Mouse (Mus musculus) liver, embryonic 14.5 days (tissue): ENCODE measurements at regions not wholly inside any gene's neighbourhood (a gene's known extent, or its start where the extent isn't known, plus 50 kb on each side); places are given as distances from the start of the nearest gene placed in this dataset.

ENCODE experiments used
- ATAC-seq: fragments of 200-750 bp; cut with Nextera tagmentation; 2 replicates; pipeline ENCODE4 v1.8.0; 2017; ENCODE audit warnings: moderate number of reproducible peaks, mild to moderate bottlenecking, moderate library complexity; ENCODE audit not compliant: insufficient read depth
- DNase-seq, 3 experiments: peaks; one replicate each; pipeline ENCODE4 v3.0.0-alpha.2; 2012 to 2013; ENCODE audit warnings: low read depth in 3 of 3, low spot score in 3 of 3
- H3K27ac ChIP-seq: fragments of 300-500 bp; sonication (generic); 2 replicates; pipeline ENCODE4 v1.5.1; 2014; ENCODE audit warnings: moderate library complexity, mild to moderate bottlenecking, control low read depth, inconsistent platforms
- H3K27me3 ChIP-seq: fragments of 300-500 bp; sonication (generic); 2 replicates; pipeline ENCODE4 v1.6.1; 2014; ENCODE audit warnings: mild to moderate bottlenecking, low read length, moderate library complexity; ENCODE audit not compliant: control insufficient read depth, insufficient read depth
- H3K36me3 ChIP-seq: fragments of 300-500 bp; sonication (generic); replicated peaks from 2 replicates; pipeline ENCODE4 v1.6.1; 2014; ENCODE audit warnings: low read depth; ENCODE audit not compliant: control insufficient read depth, insufficient read depth
- H3K4me1 ChIP-seq, 2 experiments: fragments of 200-500 bp in 1 of 2; fragments of 300-500 bp in 1 of 2; sonication (generic) in 1 of 2; replicated peaks; 2 replicates each; pipeline ENCODE4 v1.6.1; 2012 to 2014; ENCODE audit warnings: antibody characterized with exemption in 1 of 2, inconsistent platforms in 1 of 2, low read length in 1 of 2; ENCODE audit not compliant: control insufficient read depth in 2 of 2, insufficient read depth in 2 of 2
- H3K4me2 ChIP-seq: fragments of 300-500 bp; sonication (generic); 2 replicates; pipeline ENCODE4 v1.6.1; 2014; ENCODE audit warnings: low read depth, mild to moderate bottlenecking, control low read depth, moderate library complexity
- H3K4me3 ChIP-seq, 2 experiments: fragments of 200-500 bp in 1 of 2; fragments of 300-500 bp in 1 of 2; sonication (generic) in 1 of 2; 2 replicates each; pipeline ENCODE4 v1.5.1; 2012 to 2014; ENCODE audit warnings: low read depth in 2 of 2, low read length in 2 of 2, mild to moderate bottlenecking in 2 of 2, control low read depth in 1 of 2, inconsistent platforms in 1 of 2, moderate library complexity in 1 of 2; ENCODE audit not compliant: insufficient read depth in 1 of 2
- H3K9ac ChIP-seq: fragments of 300-500 bp; sonication (generic); replicated peaks from 2 replicates; pipeline ENCODE4 v1.6.1; 2014; ENCODE audit warnings: mild to moderate bottlenecking, control low read depth, moderate library complexity
- H3K9me3 ChIP-seq: fragments of 300-500 bp; sonication (generic); 2 replicates; pipeline ENCODE4 v1.6.1; 2016; ENCODE audit warnings: low read length, mixed read lengths; ENCODE audit not compliant: control insufficient read depth
- CTCF ChIP-seq: IDR thresholded peaks from 2 replicates; pipeline ENCODE4 v1.5.1; 2016; ENCODE audit warnings: antibody characterized with exemption, low read depth, control low read depth
- EP300 ChIP-seq: IDR thresholded peaks from 2 replicates; pipeline ENCODE4 v1.6.1; 2016; ENCODE audit warnings: antibody characterized with exemption, low read depth
- WGBS: fragments of 180-500 bp; shearing (Covaris S2); extraction: QIAGEN DNeasy Blood & Tissue Kit; methylation state at CpG from one replicate; pipeline ENCODE4 v1.1.7; 2014; ENCODE audit not compliant: insufficient replicate concordance; 5-methylcytosine and 5-hydroxymethylcytosine counted together

GRCm38 (mm10) chr10:99349125-99349716, 86.2 kb downstream of the Dusp6 start:
- Histone ChIP-seq H3K9me3 (no peaks in the 10 kb centered on the region), H3K4me2 (no peak overlapping the region), H3K27ac (no peak overlapping the region), H3K4me1 (0 out of 4 replicates have a peak, but pooled peaks cover 0 to 2% of the 10 kb centered on the region in 2 experiments), H3K36me3 (no peaks in the 10 kb centered on the region), H3K9ac (no peak overlapping the region), H3K4me3 (no peak overlapping the region), H3K27me3 (no peaks in the 10 kb centered on the region)
- ATAC-seq (no peak), DNase-seq (no peak)
- 43% methylated on average over 3 of the region's 3 CpGs for WGBS
- TF ChIP-seq CTCF (no peak), EP300 (no peak)

GRCm38 (mm10) chr10:99353541-99354292, 90.7 kb downstream of the Dusp6 start:
- no peak overlapping the region for H3K9ac ChIP-seq
- H3K27me3 ChIP-seq = no peaks in the 10 kb centered on the region
- 0 out of 4 replicates have a peak, but pooled peaks cover 0 to 2% of the 10 kb centered on the region in 2 experiments for H3K4me1 ChIP-seq
- 43% methylated on average over 18 of the region's 18 CpGs for WGBS
- H3K27ac ChIP-seq = no peak overlapping the region
- no peaks in the 10 kb centered on the region for H3K9me3 ChIP-seq
- ATAC-seq (no peak), DNase-seq (no peak)
- H3K4me2 ChIP-seq = no peak overlapping the region
- H3K36me3 ChIP-seq = no peaks in the 10 kb centered on the region
- H3K4me3 ChIP-seq = no peak overlapping the region
- TF ChIP-seq EP300 (no peak), CTCF (no peak)

GRCm38 (mm10) chr10:99354352-99354751, 91.3 kb downstream of the Dusp6 start:
- Histone ChIP-seq H3K4me3 (no peak overlapping the region), H3K27me3 (no peaks in the 10 kb centered on the region), H3K9ac (no peak overlapping the region), H3K4me2 (no peak overlapping the region), H3K27ac (no peak overlapping the region), H3K36me3 (no peaks in the 10 kb centered on the region), H3K4me1 (0 out of 4 replicates have a peak, but pooled peaks cover 0 to 2% of the 10 kb centered on the region in 2 experiments), H3K9me3 (no peaks in the 10 kb centered on the region)
- no peak for ATAC-seq
- 62% methylated on average over 2 of the region's 2 CpGs for WGBS
- DNase-seq = no peak
- TF ChIP-seq CTCF (no peak), EP300 (no peak)

GRCm38 (mm10) chr10:99355303-99355702, 92.3 kb downstream of the Dusp6 start:
- H3K9me3 ChIP-seq = no peaks in the 10 kb centered on the region
- 58% methylated on average over 4 of the region's 4 CpGs for WGBS
- TF ChIP-seq CTCF = no peak
- no peak for TF ChIP-seq EP300
- H3K4me2 ChIP-seq = no peak overlapping the region
- no peak overlapping the region for H3K27ac ChIP-seq
- ATAC-seq = no peak
- H3K36me3 ChIP-seq = no peaks in the 10 kb centered on the region
- H3K4me3 ChIP-seq = no peak overlapping the region
- H3K9ac ChIP-seq = no peak overlapping the region
- no peaks in the 10 kb centered on the region for H3K27me3 ChIP-seq
- H3K4me1 ChIP-seq = 0 out of 4 replicates have a peak, but pooled peaks cover 0 to 2% of the 10 kb centered on the region in 2 experiments
- no peak for DNase-seq

- DNase-seq = no peak
Observed at GRCm38 (mm10) chr10:99356221-99356620, 93.2 kb downstream of the Dusp6 start.

More at GRCm38 (mm10) chr10:99356221-99356620, 93.2 kb downstream of the Dusp6 start:
- Histone ChIP-seq H3K27me3 (no peaks in the 10 kb centered on the region), H3K4me3 (no peak overlapping the region), H3K36me3 (no peaks in the 10 kb centered on the region), H3K4me2 (no peak overlapping the region), H3K9ac (no peak overlapping the region), H3K4me1 (0 out of 4 replicates have a peak, but pooled peaks cover 0 to 2% of the 10 kb centered on the region in 2 experiments), H3K27ac (no peak overlapping the region), H3K9me3 (no peaks in the 10 kb centered on the region)
- no peak for ATAC-seq
- no peak for TF ChIP-seq CTCF
- 59% methylated on average over 5 of the region's 5 CpGs for WGBS
